Comparison of ENCODE assay signal across 8 mouse cellular contexts in the genomic region with DNA sequence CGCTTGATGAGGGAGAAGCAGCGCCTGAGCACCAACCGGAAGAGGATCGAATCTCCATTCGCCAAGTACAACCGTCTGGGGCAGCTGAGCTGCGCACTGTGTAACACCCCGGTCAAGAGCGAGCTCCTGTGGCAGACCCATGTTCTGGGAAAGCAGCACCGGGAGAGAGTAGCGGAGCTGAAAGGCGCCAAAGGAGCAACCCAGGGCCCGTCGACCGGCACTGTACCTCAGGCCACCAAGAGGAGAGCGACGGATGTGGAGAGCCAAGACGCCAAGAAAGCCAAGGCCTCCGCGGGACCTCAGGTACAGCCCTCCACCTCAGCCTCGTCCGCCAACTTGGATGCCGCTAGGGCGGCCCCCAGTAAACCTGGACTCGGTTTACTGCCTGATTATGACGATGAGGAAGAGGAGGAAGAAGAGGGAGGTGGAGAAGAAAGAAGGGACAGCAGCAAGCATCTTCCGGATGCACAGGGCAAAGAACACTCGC. TPM values are rescaled to one million over a fixed set of nuclear protein-coding genes. Genes with fewer than 3 reads are reported as not detected.
DNase-seq lines count a peak whose midpoint lies in the region; ATAC-seq and TF ChIP-seq lines count a peak whose summit lies in the region.

No protein-coding gene starts in this region.

- peaks cover 4% of the 10 kb centered on the region; the same call in 1 of the 2 replicates for H3K36me3 ChIP-seq in heart, embryonic 11.5 days (ENCODE audit: control insufficient read depth, insufficient read depth, low read length)
- peaks cover 33% of the 10 kb centered on the region for H3K36me3 ChIP-seq in G1E (replicated peaks)
- no peaks in the 10 kb centered on the region for H3K36me3 ChIP-seq in hindbrain, embryonic 12.5 days

- H3K27ac ChIP-seq in heart, embryonic 11.5 days (ENCODE audit: low read depth, low read length), result peak overlapping the region; percentile 93
- peak overlapping the region; percentile 86 for H3K27ac ChIP-seq in hindbrain, embryonic 12.5 days

- peak overlapping the region; percentile 93 for H3K9ac ChIP-seq in heart, embryonic 11.5 days (ENCODE audit: low read depth, low read length)
- H3K9ac ChIP-seq in hindbrain, embryonic 12.5 days, result peak overlapping the region; percentile 88

- no peak for TF ChIP-seq CTCF in G1E (IDR thresholded peaks at IDR 0.05; ENCODE audit: low read depth, low read length)

- intact Hi-C loops in gastrocnemius, postnatal 36 days (cut with DNase I), result loop anchor here (5.0 kb wide), 1 partner anchor 108 kb away; the partner anchor contains the start of gene Rffl

- H3K4me2 ChIP-seq in heart, embryonic 11.5 days, result peak overlapping the region; percentile 97
- H3K4me2 ChIP-seq in hindbrain, embryonic 12.5 days (replicated peaks), result peak overlapping the region; percentile 89

- DNase-seq in heart, adult 8-10 months (ENCODE audit: low spot score), result no peak
- DNase-seq in G1E (ENCODE audit: low spot score), result peak; percentile 26
- no peak for DNase-seq in gastrocnemius, postnatal 36 days
- DNase-seq in urinary bladder, postnatal 25 days (ENCODE audit: low spot score), result no peak
- no peak for DNase-seq in layer of hippocampus, postnatal 14 days (ENCODE audit: low spot score in 2 of 2)

- WGBS in heart, embryonic 11.5 days (ENCODE audit: insufficient replicate concordance), result under 1% methylated on average over 28 of the region's 28 CpGs
- under 1% methylated on average over 28 of the region's 28 CpGs for WGBS in hindbrain, embryonic 12.5 days

- ATAC-seq in heart, embryonic 11.5 days (replicated peaks; ENCODE audit: insufficient number of reproducible peaks, low FRiP score, low TSS enrichment), result peak; percentile 43; the same call in 1 of the 2 replicates
- ATAC-seq in G1E (ENCODE audit: extremely low read depth, insufficient number of reproducible peaks, low FRiP score, poor library complexity, severe bottlenecking), result peak; percentile 25; the same call in 1 of the 2 replicates
- peak; percentile 74 for ATAC-seq in hindbrain, embryonic 12.5 days (ENCODE audit: low FRiP score)
- peak; percentile 45 for ATAC-seq in megakaryocyte-erythroid progenitor cell, adult 5-6 weeks (replicated peaks; ENCODE audit: low FRiP score, low TSS enrichment, poor library complexity, severe bottlenecking)

- H3K27me3 ChIP-seq in heart, embryonic 11.5 days (ENCODE audit: control insufficient read depth, insufficient read depth, low read length), result no peaks in the 10 kb centered on the region
- no peaks in the 10 kb centered on the region for H3K27me3 ChIP-seq in G1E (ENCODE audit: insufficient read depth, low read length)
- H3K27me3 ChIP-seq in hindbrain, embryonic 12.5 days, result no peaks in the 10 kb centered on the region

- H3K4me1 ChIP-seq in heart, embryonic 11.5 days (ENCODE audit: control insufficient read depth, insufficient read depth, low read length), result peaks cover 10% of the 10 kb centered on the region
- peaks cover 27% of the 10 kb centered on the region for H3K4me1 ChIP-seq in G1E (ENCODE audit: insufficient read depth, low read depth, low read length)
- H3K4me1 ChIP-seq in hindbrain, embryonic 12.5 days, result peaks cover 19% of the 10 kb centered on the region

- H3K9me3 ChIP-seq in heart, embryonic 11.5 days (replicated peaks; ENCODE audit: control insufficient read depth, low read length), result no peaks in the 10 kb centered on the region
- H3K9me3 ChIP-seq in G1E (replicated peaks), result 0 out of 2 replicates have a peak, but pooled peaks cover 3% of the 10 kb centered on the region
- no peaks in the 10 kb centered on the region for H3K9me3 ChIP-seq in hindbrain, embryonic 12.5 days (replicated peaks)

- peak overlapping the region; percentile 98 for H3K4me3 ChIP-seq in heart, embryonic 11.5 days (ENCODE audit: low read depth, low read length)
- peak overlapping the region; percentile 83 for H3K4me3 ChIP-seq in G1E (ENCODE audit: low read depth, low read length)
- peak overlapping the region; percentile 88 for H3K4me3 ChIP-seq in hindbrain, embryonic 12.5 days

RNA-seq across cellular contexts. Expression of gene Zfp830, which starts 0.3 kb away (rescaled TPM):
- polyA plus RNA-seq in heart, embryonic 11.5 days (2014; fragmentation: Nextera tagmentation; extraction: Ambion mirVana), result 31.7 and 32.2 TPM in 2 replicates
- 10 to 100 TPM; 12.4 to 13.9 (median 13.1) TPM for total RNA-seq in heart, adult 8-10 months (2022)
- total RNA-seq in G1E (2014; fragmentation: Nextera tagmentation) (22.3 and 25.1 TPM in 2 replicates), G1E (2017) (43.6 and 49.1 TPM in 2 replicates)
- 21.2 and 22.2 TPM in 2 replicates for polyA plus RNA-seq in G1E (2012)
- 35.0 and 36.5 TPM in 2 replicates for polyA plus RNA-seq in hindbrain, embryonic 12.5 days (2016; fragmentation: Nextera tagmentation; extraction: Ambion mirVana)
- total RNA-seq in megakaryocyte-erythroid progenitor cell, adult 5-6 weeks (2014; fragmentation: Nextera tagmentation), result 17.8 and 25.3 TPM in 2 replicates
- 53.2 and 54.5 TPM in 2 replicates for total RNA-seq in megakaryocyte-erythroid progenitor cell, adult 5-6 weeks (2017)
- total RNA-seq in gastrocnemius, postnatal 36 days (2021), result 10 to 100 TPM; 12.3 to 17.9 TPM
- total RNA-seq in layer of hippocampus, postnatal 14 days (2021), result 10 to 100 TPM; 14.6 to 17.1 TPM

RNA-seq across cellular contexts. Expression of gene Cct6b, which starts 0.4 kb away (rescaled TPM):
- polyA plus RNA-seq in heart, embryonic 11.5 days (2014; fragmentation: Nextera tagmentation; extraction: Ambion mirVana), result 0.14 and 0.32 TPM in 2 replicates
- total RNA-seq in heart, adult 8-10 months (2022), result under 1 TPM; 0.19 to 0.28 (median 0.27) TPM
- 0.53 and 3.5 TPM in 2 replicates for total RNA-seq in G1E (2014; fragmentation: Nextera tagmentation)
- total RNA-seq in G1E (2017), result 0.17 and 0.44 TPM in 2 replicates
- 0.29 and 0.30 TPM in 2 replicates for polyA plus RNA-seq in G1E (2012)
- polyA plus RNA-seq in hindbrain, embryonic 12.5 days (2016; fragmentation: Nextera tagmentation; extraction: Ambion mirVana), result 0.19 and 0.57 TPM in 2 replicates
- 0.87 and 0.92 TPM in 2 replicates for total RNA-seq in megakaryocyte-erythroid progenitor cell, adult 5-6 weeks (2014; fragmentation: Nextera tagmentation)
- not detected in 2 replicates for total RNA-seq in megakaryocyte-erythroid progenitor cell, adult 5-6 weeks (2017)
- total RNA-seq in gastrocnemius, postnatal 36 days (2021), result under 1 TPM in 1 of 2 experiments, not detected in 1; 0.12 TPM
- under 1 TPM in 1 of 2 experiments, not detected in 1; 0.78 TPM for total RNA-seq in layer of hippocampus, postnatal 14 days (2021)

RNA-seq across cellular contexts. Expression of gene Lig3, which starts 16.4 kb away (rescaled TPM):
- polyA plus RNA-seq in heart, embryonic 11.5 days (2014; fragmentation: Nextera tagmentation; extraction: Ambion mirVana), result 24.2 and 31.1 TPM in 2 replicates
- total RNA-seq in heart, adult 8-10 months (2022), result 10 to 100 TPM; 13.7 to 16.8 (median 16.6) TPM
- total RNA-seq in G1E (2014; fragmentation: Nextera tagmentation) (43.0 and 50.2 TPM in 2 replicates), G1E (2017) (33.1 and 34.6 TPM in 2 replicates)
- 60.5 and 71.8 TPM in 2 replicates for polyA plus RNA-seq in G1E (2012)
- 49.9 and 50.1 TPM in 2 replicates for polyA plus RNA-seq in hindbrain, embryonic 12.5 days (2016; fragmentation: Nextera tagmentation; extraction: Ambion mirVana)
- 31.5 and 49.3 TPM in 2 replicates for total RNA-seq in megakaryocyte-erythroid progenitor cell, adult 5-6 weeks (2014; fragmentation: Nextera tagmentation)
- 52.1 and 61.4 TPM in 2 replicates for total RNA-seq in megakaryocyte-erythroid progenitor cell, adult 5-6 weeks (2017)
- 10 to 100 TPM; 17.4 to 19.5 TPM for total RNA-seq in gastrocnemius, postnatal 36 days (2021)
- total RNA-seq in layer of hippocampus, postnatal 14 days (2021), result 10 to 100 TPM; 27.1 to 27.8 TPM
